Mouse (Mus musculus) MN1 (cell line): ENCODE results near the gene H3f3b.

Experiments
- DNase-seq: peaks from one replicate; pipeline ENCODE4 v3.0.0-alpha.2; 2016; ENCODE audit warnings: low spot score

H3f3b gene

GRCm38 (mm10) chr11:115999538-116000143, 28.1 kb downstream of the H3f3b start:
- peak; percentile 81 for DNase-seq

DNA sequence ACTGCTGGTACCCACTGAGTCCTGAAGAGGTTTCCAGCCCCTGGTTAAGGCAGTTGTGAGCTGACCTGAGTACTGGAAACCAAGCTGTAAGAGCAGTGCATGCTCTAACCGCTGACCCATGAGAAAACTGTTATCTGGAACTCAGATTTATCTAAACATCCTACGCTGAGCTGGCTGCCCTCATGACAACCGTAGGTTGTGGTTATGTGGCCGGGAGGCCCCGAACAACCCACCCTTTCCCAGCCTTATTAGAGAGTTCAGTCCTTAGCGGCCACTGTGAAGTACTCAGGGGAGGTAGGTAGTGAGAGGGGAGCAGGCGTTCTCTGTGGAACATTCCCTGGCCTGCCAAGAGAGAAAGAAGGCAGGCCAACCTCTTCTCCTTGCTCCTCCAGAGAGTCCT, 28.7 kb downstream of the H3f3b start:
- DNase-seq, result no peak

- no peak for DNase-seq
These were observed 30.1 kb downstream of the H3f3b start for GRCm38 (mm10) chr11:115997662-115998061.

GRCm38 (mm10) chr11:115997047-115997446, 30.7 kb downstream of the H3f3b start:
- no peak for DNase-seq

GRCm38 (mm10) chr11:115995256-115995655, 32.5 kb downstream of the H3f3b start:
- DNase-seq, result no peak

DNA sequence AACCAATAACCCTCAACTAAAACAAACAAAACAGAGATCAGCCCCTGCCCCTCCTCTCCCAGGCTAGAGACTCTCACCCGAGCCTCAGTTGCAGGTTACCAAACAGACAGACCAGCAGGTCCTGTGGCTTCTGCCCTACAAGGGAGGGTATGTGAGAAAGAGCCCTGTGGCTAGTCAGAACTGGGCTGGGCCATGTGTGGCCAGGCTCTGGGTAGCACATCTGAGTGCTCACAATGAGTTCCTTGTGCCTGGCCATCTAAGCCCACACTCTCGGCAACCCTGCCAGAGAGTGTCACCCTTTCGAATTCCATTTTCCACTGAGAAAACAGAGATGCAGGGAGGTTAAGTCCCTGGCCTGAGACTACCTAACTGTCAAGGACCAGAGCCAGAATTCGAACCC, 35.7 kb downstream of the H3f3b start:
- no peak for DNase-seq

DNA sequence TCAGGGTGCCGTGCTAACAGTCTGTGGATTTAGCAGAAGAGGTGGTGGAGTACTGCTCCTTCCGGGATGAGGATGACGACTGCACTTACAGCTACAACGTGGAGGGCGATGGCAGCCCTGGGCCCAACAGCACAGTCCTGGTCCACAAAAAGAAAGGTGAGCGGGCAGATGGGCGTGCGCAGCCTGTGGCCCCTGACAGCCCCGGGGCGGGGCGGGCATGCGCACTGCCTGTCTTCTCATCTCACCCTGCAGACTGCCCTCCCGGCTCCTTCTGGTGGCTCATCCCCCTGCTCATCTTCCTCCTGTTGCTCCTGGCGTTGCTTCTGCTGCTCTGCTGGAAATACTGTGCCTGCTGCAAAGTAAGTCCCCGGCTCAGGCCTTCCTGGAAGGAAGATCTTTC, 38.1 kb downstream of the H3f3b start:
- no peak for DNase-seq

GRCm38 (mm10) chr11:115983291-115983690, 44.5 kb downstream of the H3f3b start:
- DNase-seq, result no peak

GRCm38 (mm10) chr11:115982472-115982871, 45.3 kb downstream of the H3f3b start:
- no peak for DNase-seq

- no peak for DNase-seq
These were observed 52.2 kb downstream of the H3f3b start for GRCm38 (mm10) chr11:115975544-115975943.

GRCm38 (mm10) chr11:115975083-115975420, 52.7 kb downstream of the H3f3b start:
- DNase-seq, result no peak

DNA sequence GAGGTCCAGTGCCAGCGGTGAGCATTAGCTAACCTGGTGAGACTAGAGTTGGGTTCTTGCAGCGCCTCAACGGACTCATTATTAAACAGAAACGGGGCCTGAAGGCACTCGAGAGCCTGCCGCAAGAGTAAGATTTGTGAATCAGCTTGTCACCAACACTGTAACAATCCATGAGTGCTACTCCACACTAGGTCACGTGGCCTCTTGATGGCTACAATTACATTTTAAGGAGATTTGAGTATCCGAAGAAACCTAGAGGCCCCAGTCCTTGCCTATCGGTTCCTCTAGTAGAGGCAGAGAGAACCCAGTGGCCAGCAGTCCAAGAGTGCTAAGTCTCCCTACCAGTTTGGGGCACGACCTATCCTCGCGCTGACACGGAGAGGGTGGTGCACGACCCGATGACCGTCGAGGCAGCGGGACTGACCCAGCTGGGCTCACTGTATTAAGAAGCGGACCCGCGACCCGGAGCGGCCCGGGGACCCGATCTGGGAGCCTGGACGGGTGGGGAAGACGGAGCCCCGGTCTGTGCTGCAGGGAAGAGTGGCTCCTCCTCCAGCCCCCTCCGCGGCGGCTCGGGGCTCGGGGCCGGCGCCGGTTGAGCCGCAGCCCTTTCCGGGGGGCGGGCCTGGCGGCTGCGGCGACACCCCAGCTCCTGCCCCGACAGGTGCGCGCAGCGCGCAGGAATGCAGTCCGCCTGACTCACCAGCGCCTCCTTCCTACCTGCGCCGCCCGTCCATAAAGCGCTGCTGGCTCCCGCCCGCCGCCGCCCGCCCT, 53.3 kb downstream of the H3f3b start, which contains the start of gene Itgb4:
Gene Itgb4, plus strand, starts transcription at position 401 of the 774 bp plus-strand sequence.
- DNase-seq, result peak; percentile 15
